16 mouse cellular contexts compared by ENCODE assay signal in genomic region chr1:69508275-69508674, GRCm38 (mm10).
"Had no signal": no experiment of that assay in that cellular context is flagged by ENCODE, and none has a peak within 500 bp of the region (broad histone marks: within the 10 kb centered on the region; RNA-seq: fewer than 3 reads in every experiment).

No protein-coding gene starts in this region.

- ATAC-seq: liver, postnatal 0 days; lung, postnatal 0 days; midbrain, embryonic 13.5 days; midbrain, embryonic 15.5 days had no signal

- H3K9ac ChIP-seq: liver, postnatal 0 days; lung, embryonic 15.5 days; midbrain, embryonic 13.5 days; midbrain, embryonic 15.5 days; neural tube, embryonic 12.5 days; stomach, embryonic 15.5 days had no signal

- H3K4me1 ChIP-seq: midbrain, embryonic 13.5 days; midbrain, embryonic 15.5 days; neural tube, embryonic 12.5 days; stomach, embryonic 15.5 days had no signal

- H3K27me3 ChIP-seq: lung, embryonic 15.5 days; megakaryocyte, embryonic 14.5 days; midbrain, embryonic 13.5 days; midbrain, embryonic 15.5 days; neural tube, embryonic 12.5 days; stomach, embryonic 15.5 days had no signal

- H3K4me3 ChIP-seq: lung, embryonic 15.5 days; megakaryocyte, embryonic 14.5 days; midbrain, embryonic 13.5 days; midbrain, embryonic 15.5 days; neural tube, embryonic 12.5 days; stomach, embryonic 15.5 days had no signal

- H3K36me3 ChIP-seq: lung, embryonic 15.5 days; midbrain, embryonic 13.5 days; midbrain, embryonic 15.5 days; neural tube, embryonic 12.5 days; stomach, embryonic 15.5 days had no signal

- H3K27ac ChIP-seq: lung, embryonic 15.5 days; macrophage; midbrain, embryonic 13.5 days; midbrain, embryonic 15.5 days; neural tube, embryonic 12.5 days; stomach, embryonic 15.5 days; stomach, postnatal 0 days had no signal

- H3K9me3 ChIP-seq: lung, embryonic 15.5 days; megakaryocyte, embryonic 14.5 days; midbrain, embryonic 13.5 days; midbrain, embryonic 15.5 days; neural tube, embryonic 12.5 days; stomach, embryonic 15.5 days had no signal

- DNase-seq: liver, postnatal 0 days; lung, adult 2 months; lung, postnatal 14 days; lung, postnatal 36 days; right cerebral cortex, postnatal 14 days; thymus, adult 2 months; thymus, postnatal 36 days had no signal
